Mouse (Mus musculus): ENCODE results near the gene Hoxb2.

- TF ChIP-seq POLR2A (IDR thresholded peaks at IDR 0.05; ENCODE audit: control insufficient read depth, extremely low read depth, insufficient read depth, low read length, poor library complexity) (no peak), CTCF (IDR thresholded peaks at IDR 0.05; ENCODE audit: borderline replicate concordance, control insufficient read depth, extremely low read depth, insufficient read depth, low read length, poor library complexity) (no peak)
Measured at GRCm38 (mm10) chr11:96347717-96348116, 2.6 kb upstream of the Hoxb2 start.

Measured in thymus, adult 2 months (tissue).